Mouse (Mus musculus) adrenal gland (tissue): ENCODE results near the gene Usp40.
"Not testable (repeated sequence)": the region's sequence is repeated elsewhere in the genome, so short reads cannot be mapped to it uniquely, and the experiment has no call there.

ENCODE experiments used
- intact Hi-C: fragments of 180-260 bp; cut with DNase I; formaldehyde crosslinking; loops from one replicate; pipeline ENCODE4 v1.15.1; 2025
- long read RNA-seq, 2 experiments: library from polyadenylated mRNA; unstranded; transcript quantifications; one replicate each; pipeline ENCODE4 v2.0.0; 2020; ENCODE audit warnings: borderline replicate concordance in 1 of 2; ENCODE audit not compliant: insufficient replicate concordance in 1 of 2

Usp40 gene
- long read RNA-seq, experiment 1, partial matches to known transcripts, result 6 of 11 reads
- long read RNA-seq, experiment 1, other reads (novel, unspliced or antisense), result 4 of 11 reads
- long read RNA-seq, experiment 2, partial matches to known transcripts, result 4 of 6 reads
- long read RNA-seq, experiment 2, other reads (novel, unspliced or antisense), result 0 of 6 reads

DNA sequence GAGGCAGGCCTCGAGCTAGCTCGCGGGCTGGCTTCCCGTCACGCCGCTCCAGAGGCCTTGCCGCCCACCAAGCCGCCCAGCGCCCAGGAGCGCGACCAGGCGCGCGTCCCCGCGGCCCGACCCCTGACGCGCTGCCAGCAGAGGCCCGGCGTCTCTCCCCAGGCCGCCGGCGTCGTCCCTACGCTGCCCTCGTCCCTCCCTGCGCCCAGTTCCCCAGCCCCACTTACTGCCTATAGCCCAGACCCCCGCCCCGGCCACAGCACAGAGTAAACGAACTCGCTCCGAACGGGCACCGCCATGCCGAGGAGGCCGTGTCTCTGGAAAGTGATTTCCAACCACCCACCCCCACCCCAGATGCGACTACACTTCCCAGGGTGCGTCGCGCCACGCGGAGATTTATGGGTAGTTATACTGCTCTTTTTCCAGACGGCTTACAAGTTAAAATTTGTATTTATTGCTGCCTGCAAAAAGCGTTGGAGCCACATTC lies at the start of gene Usp40:
Usp40 (minus strand) TSS at position 341 of the 487 bp plus-strand sequence.
- intact Hi-C loops, result no loop called here

DNA sequence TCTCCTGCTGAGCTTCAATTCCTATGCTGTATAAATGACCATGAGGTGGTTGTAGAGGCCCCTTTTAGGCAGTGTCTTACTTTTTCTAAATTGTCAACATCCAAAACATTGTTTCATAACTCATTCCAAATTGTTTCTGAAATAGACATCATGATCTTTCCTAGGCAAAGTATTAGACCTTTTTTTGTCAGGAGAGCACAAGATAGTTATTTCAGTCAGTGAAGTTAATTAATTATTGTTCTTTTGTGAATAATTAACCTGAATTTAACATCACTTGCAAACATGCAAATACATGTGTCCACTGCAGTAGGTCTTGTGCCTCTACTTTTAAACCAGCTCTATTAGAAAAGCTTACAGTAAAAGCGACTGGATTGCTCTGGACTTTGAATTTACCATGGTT lies 46.7 kb upstream of the Usp40 start, which contains the start of gene Ugt1a10:
Ugt1a10 (plus strand) TSS at position 301 of the 400 bp plus-strand sequence.
- intact Hi-C loops, result no loop called here

DNA sequence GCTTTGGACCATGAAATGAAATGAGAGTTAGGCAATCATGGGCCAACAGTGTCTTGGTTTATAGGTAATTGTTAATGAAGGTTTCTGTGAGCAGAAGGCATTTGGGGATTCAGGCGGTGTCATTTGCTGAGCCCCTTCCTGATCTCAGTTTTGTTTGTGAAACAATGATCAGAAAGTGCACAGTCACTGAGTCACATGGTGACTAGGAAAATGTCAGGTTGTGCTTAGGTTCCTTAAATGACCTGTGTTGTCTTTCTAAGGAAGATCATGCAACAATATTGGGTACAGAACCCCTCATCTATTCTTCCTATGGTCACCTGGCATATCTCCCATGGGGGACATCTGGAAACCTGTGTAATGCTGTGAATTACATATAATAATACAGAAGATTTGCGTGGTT lies 39.1 kb upstream of the Usp40 start:
- intact Hi-C loops, result not testable (repeated sequence)

DNA sequence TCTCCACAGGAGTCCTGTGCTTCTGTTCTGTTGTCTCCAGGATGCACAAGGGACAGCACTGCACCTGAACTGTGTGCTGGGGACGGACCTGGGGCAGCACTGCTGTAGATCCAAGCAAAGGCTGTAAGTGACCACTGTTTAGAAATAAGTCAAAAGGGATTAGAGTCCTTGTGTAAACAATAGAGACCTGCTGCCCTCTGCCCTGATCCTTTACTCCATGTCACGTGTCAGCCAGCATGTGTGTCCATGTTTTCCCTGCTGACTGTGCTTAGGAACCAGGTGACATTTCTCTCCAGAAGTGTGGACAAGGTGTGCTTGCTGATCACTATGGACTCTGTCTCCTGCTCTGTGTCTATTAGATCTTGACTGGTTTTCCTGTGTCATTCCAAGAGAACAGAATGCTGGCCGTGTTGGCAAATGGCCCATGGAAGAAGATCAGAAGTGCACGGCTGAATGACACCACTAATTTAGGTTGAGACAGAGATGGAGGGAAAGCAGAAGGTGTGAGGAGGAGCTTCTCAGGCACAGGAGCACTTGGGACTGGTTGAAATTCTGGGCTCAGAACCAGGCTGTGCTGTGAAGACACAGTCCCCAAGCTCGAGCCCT lies 36.6 kb upstream of the Usp40 start:
- intact Hi-C loops, result not testable (repeated sequence)

DNA sequence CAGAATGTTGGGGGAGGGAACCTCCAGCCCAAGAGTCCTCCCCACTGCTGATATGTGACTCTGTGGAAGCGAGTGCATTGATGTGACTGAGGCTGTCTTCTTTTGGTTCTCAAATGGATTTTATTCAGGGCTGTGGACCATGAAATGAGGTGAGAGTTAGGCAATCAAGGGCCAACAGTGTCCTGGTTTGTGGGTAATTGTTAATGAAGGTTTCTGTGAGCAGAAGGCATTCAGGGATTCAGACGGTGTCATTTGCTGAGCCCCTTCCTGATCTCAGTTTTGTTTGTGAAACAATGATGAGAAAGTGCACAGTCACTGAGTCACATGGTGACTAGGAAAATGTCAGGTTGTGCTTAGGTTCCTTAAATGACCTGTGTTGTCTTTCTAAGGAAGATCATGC lies 34.7 kb upstream of the Usp40 start:
- intact Hi-C loops, result not testable (repeated sequence)

DNA sequence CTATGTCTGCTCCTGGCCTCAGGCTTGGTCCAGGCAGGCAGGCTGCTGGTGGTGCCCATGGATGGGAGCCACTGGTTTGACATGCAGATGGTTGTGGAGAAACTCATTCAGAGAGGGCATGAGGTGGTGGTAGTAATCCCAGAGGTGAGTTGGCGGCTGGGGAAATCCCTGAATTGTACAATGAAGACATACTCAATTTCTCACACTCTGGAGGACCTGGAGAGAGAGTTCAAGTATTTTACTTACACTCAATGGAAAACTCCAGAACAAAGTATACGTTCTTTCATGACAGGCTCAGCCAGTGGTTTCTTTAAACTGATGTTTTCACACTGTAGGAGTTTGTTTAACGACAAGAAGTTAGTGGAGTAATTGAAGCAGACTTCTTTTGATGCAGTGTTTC lies 16.9 kb upstream of the Usp40 start:
- intact Hi-C loops, result not testable (repeated sequence)

DNA sequence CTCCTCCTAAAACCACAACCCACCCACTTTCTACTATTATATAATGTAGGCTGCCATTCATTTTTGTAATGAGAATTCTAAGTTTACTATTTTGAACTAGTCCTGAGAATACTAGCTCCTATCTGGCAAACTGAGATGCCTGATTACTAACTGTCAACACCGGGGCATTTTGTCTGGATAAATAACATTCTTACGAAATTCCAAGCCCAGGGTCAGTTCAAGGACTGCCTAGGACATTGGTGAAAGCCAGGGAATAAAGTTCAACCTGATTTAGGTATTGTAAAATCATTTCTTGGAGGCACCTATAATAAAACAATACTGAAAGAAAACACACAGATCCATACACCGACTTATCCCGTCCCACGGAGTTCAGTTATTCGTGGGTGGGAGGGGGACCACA lies 7.0 kb upstream of the Usp40 start:
- intact Hi-C loops, result no loop called here

DNA sequence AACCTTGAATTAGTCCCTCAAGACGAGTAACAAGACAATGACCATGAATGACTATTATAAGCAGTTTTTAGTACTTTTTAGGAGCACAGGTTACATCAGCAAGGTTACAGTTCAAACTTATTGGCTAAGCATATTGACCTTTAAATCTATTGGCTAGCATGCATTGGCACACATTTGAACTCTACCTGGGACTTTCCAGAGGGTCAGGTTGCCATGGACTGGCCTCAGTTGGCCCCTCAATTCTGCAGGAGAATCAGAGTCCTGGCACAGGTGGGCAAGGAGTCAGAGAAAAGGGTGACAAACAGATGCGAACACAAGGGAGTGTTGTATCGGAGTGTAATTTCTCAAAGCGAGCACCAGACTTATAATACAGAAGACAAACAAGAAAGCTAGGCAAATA lies 6.3 kb upstream of the Usp40 start:
- intact Hi-C loops, result no loop called here

DNA sequence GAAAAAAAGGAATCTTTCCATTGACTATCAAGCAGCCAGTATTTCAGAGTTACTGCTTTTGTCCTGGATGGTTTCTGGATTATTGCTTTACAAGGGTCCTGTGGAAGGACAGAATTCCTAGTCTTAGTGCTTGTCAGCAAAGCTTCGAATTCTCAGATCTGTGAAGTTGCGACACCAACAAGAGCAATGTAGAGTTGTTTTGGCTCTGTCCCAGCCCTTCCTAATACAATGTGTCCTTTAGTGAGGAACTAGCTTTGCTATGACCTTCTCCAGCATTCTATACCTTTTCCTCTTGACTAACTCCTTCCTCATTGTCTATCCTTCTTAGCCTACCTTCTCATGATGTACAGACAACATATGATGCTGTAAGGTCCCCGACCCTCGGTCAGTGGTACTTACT lies 5.8 kb upstream of the Usp40 start:
- intact Hi-C loops, result no loop called here

DNA sequence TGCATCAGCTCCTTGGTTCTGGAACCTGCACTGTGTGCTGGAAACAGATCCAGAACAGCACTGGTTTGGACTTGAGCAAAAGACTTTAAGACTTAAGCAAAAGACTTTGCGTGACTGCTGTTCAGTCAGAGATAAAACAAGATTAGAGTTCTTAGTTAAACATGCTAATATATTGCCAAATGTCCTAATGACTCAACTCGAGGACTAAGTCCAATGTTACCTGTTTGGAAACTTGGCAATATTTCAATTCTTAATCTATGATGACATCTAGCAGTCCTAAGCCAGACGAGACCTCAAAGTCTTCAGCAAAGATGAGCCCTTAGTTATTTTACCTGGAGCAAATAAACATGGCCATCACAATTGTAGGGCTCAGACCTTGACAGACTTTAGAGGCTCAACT lies 5.4 kb upstream of the Usp40 start:
- intact Hi-C loops, result no loop called here

DNA sequence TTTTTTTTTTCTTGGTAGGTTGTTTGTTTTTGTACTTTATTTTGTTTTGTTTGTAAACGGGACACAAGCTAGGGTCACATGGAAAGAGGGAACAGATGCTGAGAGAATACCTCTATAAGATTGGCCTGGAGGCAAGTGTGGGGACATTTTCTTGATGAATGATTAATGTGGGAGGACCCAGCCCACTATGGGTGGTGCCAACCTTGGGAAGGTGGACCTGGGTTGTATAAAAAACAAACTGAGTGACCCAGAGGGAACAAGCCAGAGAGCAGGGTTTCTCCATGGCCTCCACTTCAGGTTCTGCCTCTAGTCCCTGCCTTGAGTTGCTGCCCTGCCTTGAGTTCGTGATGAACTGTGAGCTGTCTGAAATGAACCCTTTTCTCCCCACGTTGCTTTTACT lies 1.2 kb upstream of the Usp40 start:
- intact Hi-C loops, result no loop called here

DNA sequence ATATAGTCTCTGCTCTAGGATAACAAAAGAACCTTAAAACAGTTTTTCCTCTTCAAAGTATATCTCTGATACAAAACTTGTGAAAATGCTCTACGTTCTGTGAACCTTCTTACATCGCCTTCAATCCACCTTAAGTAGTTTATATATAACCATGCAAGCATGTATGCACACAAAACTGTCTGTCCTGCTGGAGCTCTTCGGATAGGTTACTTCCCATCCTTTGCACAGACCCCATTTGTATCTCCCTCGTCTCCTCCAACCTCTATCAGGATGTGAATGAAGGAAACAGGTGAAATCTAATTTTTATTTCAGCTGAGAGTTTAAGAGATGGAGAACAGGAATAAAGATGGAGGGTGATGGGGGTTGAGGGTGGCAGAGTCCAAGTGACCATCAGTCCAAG lies 384 bp upstream of the Usp40 start:
- intact Hi-C loops, result no loop called here

DNA sequence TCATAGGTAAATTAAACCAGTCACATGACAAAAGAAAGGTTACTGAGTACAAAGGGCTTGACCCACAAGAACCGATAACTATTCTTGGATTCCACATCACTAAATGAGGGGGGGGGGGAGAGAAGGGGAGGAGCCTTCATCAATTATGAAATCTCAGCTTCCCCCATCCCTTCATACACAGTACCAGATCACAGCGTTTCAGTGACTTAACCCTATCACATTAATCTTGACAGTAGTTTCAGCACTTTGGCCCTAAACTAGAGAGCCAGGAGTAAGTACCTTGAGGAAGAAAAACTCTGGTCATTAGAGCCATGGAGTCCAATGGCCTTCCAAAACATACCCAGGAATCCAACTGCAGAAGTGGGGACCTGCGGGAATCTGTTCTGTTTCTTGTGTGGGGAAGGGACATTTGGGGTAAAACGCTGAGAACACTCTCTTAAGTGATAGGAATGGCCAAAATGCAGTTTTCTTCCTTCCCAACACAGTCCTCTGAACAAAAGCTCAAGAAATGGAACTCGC lies 600 bp downstream of the Usp40 start:
- intact Hi-C loops, result no loop called here

DNA sequence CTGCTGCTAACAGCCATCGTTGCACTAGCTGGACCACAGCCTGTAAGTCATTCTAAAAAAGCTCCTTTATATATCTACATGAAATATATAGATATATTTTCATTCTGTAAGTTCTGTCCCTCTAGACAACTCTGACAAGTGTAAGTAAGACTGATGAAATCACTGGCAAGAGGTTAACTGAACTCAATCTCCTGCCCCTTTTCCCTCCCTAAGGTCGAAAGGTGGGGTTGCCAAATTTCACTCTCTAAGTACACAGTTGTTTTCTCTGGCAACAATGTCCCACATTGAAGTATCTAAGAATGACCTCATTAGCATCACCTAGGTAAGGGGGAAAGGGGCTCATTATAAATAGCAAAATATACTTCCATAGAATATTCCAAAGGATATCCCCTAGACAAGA lies 15.6 kb downstream of the Usp40 start:
- intact Hi-C loops, result loop anchor here (10.0 kb wide), 1 partner anchor 548 kb away; no protein-coding TSS in a partner anchor

DNA sequence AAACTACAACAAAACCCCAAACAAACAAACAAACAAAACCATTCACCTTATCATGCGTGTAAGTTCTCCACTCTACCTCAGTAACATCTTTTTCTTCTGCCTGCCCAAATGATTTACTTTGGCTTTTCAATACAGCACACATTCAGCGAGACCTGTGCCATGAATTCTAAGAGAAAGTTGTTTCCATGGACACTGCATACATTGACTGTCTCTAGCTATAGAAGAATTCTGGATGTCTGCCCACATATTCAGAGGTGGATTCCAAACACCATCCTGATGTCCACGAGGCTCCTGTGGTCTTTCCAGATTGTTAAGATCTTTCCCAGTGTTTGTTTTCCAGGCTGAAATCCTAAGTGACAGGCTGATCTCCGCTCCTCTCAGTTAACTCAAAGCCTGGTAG lies 26.1 kb downstream of the Usp40 start:
- intact Hi-C loops, result loop anchor here (10.0 kb wide), 1 partner anchor 557 kb away; no protein-coding TSS in a partner anchor

DNA sequence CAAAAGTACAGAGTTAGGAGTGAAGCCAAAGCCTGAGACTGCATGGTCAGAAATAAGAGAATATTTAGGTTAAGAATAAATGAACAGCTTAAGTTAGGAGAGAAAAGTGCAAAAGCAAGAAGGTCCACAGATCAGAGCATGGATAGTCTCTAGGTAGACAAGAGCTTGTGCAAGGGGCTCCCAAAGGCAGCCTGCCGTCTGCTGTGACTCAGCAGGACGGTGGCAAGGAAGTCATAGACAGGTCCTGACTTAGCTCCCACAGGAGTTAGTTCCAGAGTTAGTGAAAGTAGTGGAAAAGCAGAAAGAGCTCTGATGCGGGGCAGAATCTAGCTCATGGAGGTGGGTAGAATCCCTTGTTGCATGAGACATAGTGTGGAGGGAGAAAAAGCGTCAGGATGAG lies 38.0 kb downstream of the Usp40 start:
- intact Hi-C loops, result no loop called here

DNA sequence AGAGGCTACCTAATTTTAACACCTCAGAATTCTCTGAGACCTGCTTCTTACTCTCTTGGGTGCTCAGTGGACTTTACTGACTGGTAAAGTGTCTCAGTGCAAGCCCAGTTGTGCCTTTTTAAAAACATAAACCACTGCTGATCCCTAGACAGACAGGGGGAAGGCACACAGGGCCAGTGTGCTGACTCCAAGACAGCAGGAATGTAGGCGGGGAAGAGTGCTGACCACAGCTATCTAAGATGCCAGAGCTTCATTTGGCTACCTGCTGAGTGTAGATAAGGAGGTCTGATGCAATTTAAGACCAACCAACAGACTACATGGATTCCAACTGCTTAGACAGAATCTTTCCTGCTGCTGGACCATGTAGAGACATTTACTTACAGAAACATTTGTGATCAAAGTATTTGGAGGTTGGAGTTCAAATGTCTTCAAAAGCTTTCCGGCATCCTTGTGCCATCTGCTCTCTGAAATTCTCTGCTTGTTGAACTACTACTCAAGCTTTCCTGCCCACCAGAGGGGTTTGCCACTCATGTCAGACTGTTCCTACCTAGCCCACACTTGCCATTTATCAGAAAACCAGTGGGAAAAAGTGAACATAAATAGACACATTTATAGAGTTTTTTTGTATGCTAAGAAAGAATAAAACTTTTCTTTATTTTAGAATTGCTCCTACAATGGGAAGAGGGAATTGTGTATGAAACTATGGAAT lies 46.7 kb downstream of the Usp40 start:
- intact Hi-C loops, result no loop called here

DNA sequence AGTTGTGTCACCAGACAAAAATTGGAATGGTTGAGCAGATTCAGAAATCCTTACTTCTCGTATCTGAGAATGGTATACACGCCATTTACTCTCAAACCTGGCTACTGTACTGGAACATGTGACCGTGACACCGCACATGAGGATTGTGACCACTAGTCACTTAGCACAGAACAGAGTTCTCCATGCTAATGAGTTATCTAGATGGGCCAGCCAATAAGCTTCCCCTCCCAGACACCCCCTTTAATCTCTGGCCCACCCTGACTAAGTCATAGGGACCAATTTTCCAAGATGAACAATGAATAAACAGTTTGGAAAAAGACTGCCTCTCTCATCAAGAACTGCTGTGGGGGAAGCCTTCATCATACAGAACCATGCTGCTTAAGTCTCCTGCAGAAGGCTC lies 47.6 kb downstream of the Usp40 start:
- intact Hi-C loops, result no loop called here

DNA sequence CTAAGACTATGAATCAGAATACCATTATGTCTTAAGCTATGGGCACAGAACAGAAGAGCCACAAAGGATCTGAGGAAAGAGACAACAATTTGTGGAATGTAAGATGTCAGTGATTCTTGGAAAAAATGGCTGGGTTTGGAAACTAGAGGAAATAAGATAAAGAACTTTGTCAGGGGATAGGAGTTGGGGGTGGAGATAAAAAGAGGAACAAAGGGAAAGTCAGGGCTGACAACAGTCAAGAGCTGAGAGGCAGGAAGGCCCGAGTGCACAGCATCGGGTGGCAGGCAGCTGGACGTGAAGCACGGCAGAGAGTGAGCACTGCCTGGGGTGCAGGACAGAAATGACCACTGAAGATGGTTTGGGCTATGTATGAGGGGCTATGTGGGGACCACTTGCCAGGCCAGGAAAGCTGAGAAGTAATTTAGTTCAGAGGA lies 48.3 kb downstream of the Usp40 start:
- intact Hi-C loops, result loop anchor here (10.0 kb wide), 1 partner anchor 535 kb away; no protein-coding TSS in a partner anchor

DNA sequence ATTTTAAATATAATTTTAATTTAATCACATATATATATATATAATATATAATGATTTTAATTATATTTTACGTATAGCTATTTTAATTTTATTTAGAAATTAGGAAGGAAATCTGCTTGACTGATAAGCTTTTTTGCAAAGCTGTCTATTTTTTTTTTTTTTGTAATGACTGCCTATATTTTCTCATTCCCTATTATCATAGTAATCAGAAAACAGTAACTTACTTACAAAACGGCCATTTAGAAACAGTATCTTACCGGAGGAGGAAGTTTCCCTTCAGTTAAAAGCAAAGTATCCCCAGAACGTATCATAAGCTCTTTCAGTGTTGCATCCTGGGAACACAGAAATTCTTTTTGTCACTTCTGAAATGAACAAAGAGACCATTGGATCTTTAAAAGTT lies 48.8 kb downstream of the Usp40 start:
- intact Hi-C loops, result loop anchor here (10.0 kb wide), 1 partner anchor 535 kb away; no protein-coding TSS in a partner anchor

DNA sequence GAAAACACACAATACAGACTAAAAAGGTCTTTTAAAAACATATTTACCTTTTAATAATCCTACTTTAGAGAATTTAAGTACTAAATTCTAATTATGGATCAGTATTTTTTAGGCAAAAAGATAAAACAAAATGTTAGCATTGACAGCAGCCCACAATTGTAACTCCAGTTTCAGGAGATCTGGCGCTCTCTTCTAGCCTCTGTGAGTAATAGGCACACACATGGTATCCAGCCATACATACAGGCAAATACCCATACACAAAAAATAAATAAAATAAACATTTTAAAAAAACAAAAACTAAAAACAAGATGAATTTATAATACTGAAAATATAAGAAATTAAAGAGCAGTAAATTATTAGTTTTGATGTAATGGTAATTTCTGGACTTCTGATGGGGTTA lies 49.4 kb downstream of the Usp40 start:
- intact Hi-C loops, result loop anchor here (10.0 kb wide), 1 partner anchor 534 kb away; no protein-coding TSS in a partner anchor

DNA sequence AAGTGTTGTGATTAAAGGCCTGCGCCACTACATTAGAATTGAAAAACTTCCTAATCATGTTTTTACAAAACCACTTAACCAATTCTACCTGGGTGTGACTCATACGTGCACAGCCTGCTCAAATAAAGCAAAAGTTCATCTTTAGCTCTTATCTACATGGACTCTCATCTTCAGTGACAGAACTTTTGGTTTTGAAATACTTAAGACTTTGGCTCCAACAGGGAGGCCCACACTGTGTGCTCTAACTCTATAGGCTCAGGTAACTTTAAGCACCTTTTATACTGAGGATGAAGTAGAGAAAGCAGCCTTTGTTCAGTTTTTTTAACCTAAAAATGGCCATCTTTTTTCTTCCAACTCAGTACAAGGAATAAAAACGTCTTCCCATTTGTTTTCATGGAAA lies 55.3 kb downstream of the Usp40 start:
- intact Hi-C loops, result loop anchor here (10.0 kb wide), 1 partner anchor 528 kb away; no protein-coding TSS in a partner anchor
